In the genomic region with DNA sequence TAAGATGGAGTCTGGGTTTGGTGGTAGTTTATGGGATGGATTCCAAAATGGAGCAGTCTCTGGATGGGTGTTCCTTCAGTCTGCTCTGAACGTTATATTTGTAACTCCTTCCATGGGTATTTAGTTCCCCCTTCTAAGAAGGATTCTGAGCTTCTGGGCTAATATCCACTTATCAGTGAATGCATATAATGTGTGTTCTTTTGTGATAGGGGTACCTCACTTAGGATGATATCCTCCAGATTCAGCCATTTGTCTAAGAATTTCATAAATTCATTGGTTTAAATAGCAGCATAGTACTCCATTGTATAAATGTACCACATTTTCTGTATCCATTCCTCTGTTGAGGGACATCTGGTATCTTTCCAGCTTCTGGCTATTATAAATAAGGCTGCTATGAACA, we compare ENCODE assay signal across 26 mouse cellular contexts.
"Had no signal": no experiment of that assay in that cellular context is flagged by ENCODE, and none has a peak within 500 bp of the region (broad histone marks: within the 10 kb centered on the region; RNA-seq: fewer than 3 reads in every experiment).

No protein-coding gene starts in this region.

- H3K4me2 ChIP-seq: embryonic facial prominence, embryonic 12.5 days; embryonic facial prominence, embryonic 13.5 days; embryonic facial prominence, embryonic 15.5 days; forebrain, embryonic 12.5 days; forebrain, embryonic 13.5 days; forebrain, embryonic 15.5 days had no signal

- ATAC-seq: forebrain, embryonic 13.5 days; forebrain, embryonic 14.5 days; forebrain, embryonic 15.5 days; forebrain, embryonic 16.5 days; forebrain, postnatal 0 days had no signal

- DNase-seq: cerebellum, adult 9-10 months; cerebellum, adult 9-11 months; cerebellum, postnatal 10 days; cerebellum, postnatal 25 days; cerebellum, postnatal 36 days; embryo, embryonic 11 days; forebrain, postnatal 0 days; gastrocnemius, adult 2 months; gastrocnemius, postnatal 10 days; gastrocnemius, postnatal 14 days; gastrocnemius, postnatal 25 days; gastrocnemius, postnatal 36 days; heart, adult 11 months; heart, adult 18-20 months; heart, adult 2 months had no signal

- H3K27me3 ChIP-seq: embryonic facial prominence, embryonic 12.5 days; embryonic facial prominence, embryonic 13.5 days; embryonic facial prominence, embryonic 15.5 days; forebrain, embryonic 12.5 days; forebrain, embryonic 13.5 days; forebrain, embryonic 15.5 days had no signal

- H3K9me3 ChIP-seq: embryonic facial prominence, embryonic 10.5 days; embryonic facial prominence, embryonic 12.5 days; embryonic facial prominence, embryonic 13.5 days; embryonic facial prominence, embryonic 15.5 days; forebrain, embryonic 10.5 days; forebrain, embryonic 12.5 days; forebrain, embryonic 13.5 days; forebrain, embryonic 15.5 days had no signal

- H3K4me1 ChIP-seq: embryonic facial prominence, embryonic 10.5 days; embryonic facial prominence, embryonic 12.5 days; embryonic facial prominence, embryonic 13.5 days; embryonic facial prominence, embryonic 15.5 days; forebrain, embryonic 10.5 days; forebrain, embryonic 12.5 days; forebrain, embryonic 13.5 days; forebrain, embryonic 15.5 days had no signal

- H3K27ac ChIP-seq: embryonic facial prominence, embryonic 10.5 days; embryonic facial prominence, embryonic 12.5 days; embryonic facial prominence, embryonic 13.5 days; embryonic facial prominence, embryonic 15.5 days; forebrain, embryonic 10.5 days; forebrain, embryonic 12.5 days; forebrain, embryonic 13.5 days; forebrain, embryonic 15.5 days; gastrocnemius, adult 2 months; heart, adult 2 months had no signal

- H3K4me3 ChIP-seq: embryonic facial prominence, embryonic 10.5 days; embryonic facial prominence, embryonic 12.5 days; embryonic facial prominence, embryonic 13.5 days; embryonic facial prominence, embryonic 15.5 days; erythroblast, embryonic 14.5 days; forebrain, embryonic 10.5 days; forebrain, embryonic 12.5 days; forebrain, embryonic 13.5 days; forebrain, embryonic 15.5 days; gastrocnemius, adult 2 months; heart, adult 2 months had no signal

- H3K9ac ChIP-seq: embryonic facial prominence, embryonic 12.5 days; embryonic facial prominence, embryonic 13.5 days; embryonic facial prominence, embryonic 15.5 days; forebrain, embryonic 12.5 days; forebrain, embryonic 13.5 days; forebrain, embryonic 15.5 days; forebrain, postnatal 0 days had no signal

- H3K36me3 ChIP-seq: embryonic facial prominence, embryonic 10.5 days; embryonic facial prominence, embryonic 12.5 days; embryonic facial prominence, embryonic 13.5 days; embryonic facial prominence, embryonic 15.5 days; forebrain, embryonic 10.5 days; forebrain, embryonic 12.5 days; forebrain, embryonic 15.5 days had no signal
